Mouse (Mus musculus): ENCODE results near the gene Utp6.

GRCm38 (mm10) chr11:79902881-79903481 lies 59.2 kb downstream of the Utp6 start:
- TF ChIP-seq MAFK (IDR thresholded peaks at IDR 0.05; ENCODE audit: insufficient read depth, low read depth, low read length), result no peak
- no peak for TF ChIP-seq ZNF384 (IDR thresholded peaks at IDR 0.05; ENCODE audit: low read depth, low read length)
